Mouse (Mus musculus): Measurements from ENCODE around the gene Fcgr3.
"Not testable (repeated sequence)": the region's sequence is repeated elsewhere in the genome, so short reads cannot be mapped to it uniquely, and the experiment has no call there.

Fcgr3 gene

GRCm38 (mm10) chr1:171064491-171065242, at the start of gene Fcgr3:
Gene Fcgr3, minus strand, starts transcription at chr1:171064935.
- peak; percentile 75 for DNase-seq

DNA sequence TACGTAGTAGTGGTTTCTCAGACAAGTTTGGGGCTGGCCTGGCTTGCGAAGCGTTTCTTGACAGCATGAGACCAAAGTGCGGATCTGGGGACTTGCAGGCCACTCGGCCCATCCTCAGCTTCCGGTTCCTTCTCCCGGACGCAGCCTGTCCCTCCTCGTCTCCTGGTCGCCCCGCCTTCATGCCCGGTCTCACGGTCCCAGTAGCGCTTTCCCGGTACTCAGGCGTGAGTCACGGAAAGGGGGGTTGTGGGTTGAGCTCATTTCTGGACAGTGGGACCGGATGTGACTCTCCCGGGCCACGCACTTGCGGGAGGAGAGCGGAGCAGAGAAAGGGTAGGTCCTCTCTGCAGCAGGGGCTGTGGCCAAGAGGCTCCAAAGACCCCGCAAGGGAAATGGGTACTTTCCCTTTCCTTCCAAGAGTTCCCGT, 49.2 kb upstream of the Fcgr3 start, which contains the start of gene Cfap126:
Cfap126 (plus strand) TSS at position 46 of the 427 bp plus-strand sequence.
- DNase-seq = peak; percentile 31

- DNase-seq = no peak
Measured at GRCm38 (mm10) chr1:171112986-171113385, 48.3 kb upstream of the Fcgr3 start.

- peak; percentile 43 for DNase-seq
Measured at GRCm38 (mm10) chr1:171111781-171112575, 47.2 kb upstream of the Fcgr3 start.

DNA sequence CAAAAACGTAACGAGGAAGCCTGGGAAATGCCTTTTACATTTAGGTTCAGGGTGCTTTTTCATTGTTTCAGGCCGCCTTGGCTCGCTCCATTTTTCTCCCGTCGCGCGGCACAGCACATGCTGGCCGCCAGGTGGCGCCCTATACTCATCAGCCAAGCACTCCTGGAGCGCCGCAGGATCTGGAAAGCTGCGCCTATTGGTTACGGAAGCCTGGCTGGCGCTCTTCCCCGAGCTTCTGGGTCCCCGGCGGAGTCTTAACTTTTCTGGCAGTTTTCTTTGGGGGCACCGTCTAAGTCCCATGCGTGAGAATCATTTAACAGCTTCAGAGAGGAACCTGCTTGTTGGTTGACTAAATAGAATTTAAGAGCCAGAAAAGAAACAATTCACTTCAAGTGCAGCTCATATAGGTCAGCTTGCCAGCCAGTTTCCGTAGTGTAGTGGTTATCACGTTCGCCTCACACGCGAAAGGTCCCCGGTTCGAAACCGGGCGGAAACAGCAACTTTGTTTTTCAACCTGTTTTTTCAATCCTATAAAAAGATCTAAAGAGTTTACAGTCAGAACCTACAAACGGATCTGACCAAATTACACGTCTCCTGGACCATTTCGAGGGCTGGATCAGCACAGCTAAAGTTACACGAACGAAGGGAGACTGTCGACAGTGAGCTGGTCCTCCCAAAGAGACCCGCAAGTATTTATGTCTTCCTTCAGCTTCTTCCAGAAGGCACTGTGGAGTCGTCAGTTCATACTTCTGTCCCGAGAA, 46.5 kb upstream of the Fcgr3 start:
- DNase-seq = peak; percentile 94

- DNase-seq = no peak
Measured at GRCm38 (mm10) chr1:171110659-171111019, 45.9 kb upstream of the Fcgr3 start.

GRCm38 (mm10) chr1:171109620-171110019, 44.9 kb upstream of the Fcgr3 start:
- no peak for DNase-seq

GRCm38 (mm10) chr1:171105226-171105625, 40.5 kb upstream of the Fcgr3 start:
- DNase-seq = no peak

DNA sequence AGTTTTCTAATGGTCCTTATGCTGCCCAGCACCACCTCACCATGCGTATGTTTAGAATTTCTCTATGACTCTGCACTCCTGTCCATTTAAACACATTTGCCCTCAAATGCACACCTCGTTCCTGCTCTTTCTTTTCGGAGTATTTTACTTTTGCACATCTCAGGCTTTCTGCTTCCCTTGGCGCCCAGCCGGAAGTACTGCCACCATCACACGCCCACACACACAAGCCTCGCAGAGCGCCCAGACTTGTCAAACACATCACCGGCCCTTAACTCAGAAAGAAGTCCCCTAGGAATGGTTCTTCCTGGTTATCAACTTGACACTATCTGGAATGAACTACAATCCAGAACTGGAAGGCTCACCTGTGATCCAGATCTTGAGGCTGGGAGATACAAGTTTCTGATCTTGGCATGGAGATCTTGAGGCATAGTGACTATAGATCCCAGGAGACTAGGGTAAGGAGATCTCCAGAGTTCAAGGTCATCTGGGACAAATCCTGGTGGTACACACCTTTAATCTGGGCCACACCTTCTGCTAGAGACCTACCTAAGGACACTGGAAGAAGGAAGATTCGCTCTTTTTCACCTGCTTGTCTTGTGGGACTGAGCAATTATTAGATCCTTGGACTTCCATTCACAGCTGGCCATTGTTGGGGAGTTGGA, 38.6 kb upstream of the Fcgr3 start:
- DNase-seq = no peak

DNA sequence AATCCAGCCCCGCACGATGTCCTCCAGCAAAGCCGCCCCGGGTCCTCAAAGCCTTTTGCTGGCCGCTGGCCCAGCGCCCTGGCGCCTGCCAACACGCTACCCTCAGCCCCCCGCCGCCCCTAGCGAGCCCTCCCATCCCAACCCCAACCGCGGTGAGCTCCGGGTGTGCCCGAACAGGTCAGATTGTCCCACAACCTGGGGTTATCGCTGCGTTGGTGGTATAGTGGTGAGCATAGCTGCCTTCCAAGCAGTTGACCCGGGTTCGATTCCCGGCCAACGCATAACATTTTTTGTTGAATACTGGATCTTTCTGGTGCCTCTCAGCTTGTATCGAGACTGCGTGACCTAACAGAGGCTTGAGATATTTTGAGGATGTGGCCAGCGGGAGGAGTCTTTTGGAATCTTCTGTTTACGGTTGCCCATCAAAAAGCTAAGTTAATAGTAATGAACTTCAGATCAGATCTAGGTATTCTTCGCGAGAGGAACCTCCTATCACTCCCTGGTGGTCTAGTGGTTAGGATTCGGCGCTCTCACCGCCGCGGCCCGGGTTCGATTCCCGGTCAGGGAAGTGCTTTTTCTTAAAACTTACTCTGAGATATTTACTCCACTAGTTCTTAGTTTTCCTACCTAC, 37.9 kb upstream of the Fcgr3 start:
- DNase-seq = peak; percentile 89

- DNase-seq = peak; percentile 83
Measured at GRCm38 (mm10) chr1:171101733-171102546, 37.2 kb upstream of the Fcgr3 start.

GRCm38 (mm10) chr1:171101033-171101432, 36.3 kb upstream of the Fcgr3 start:
- no peak for DNase-seq

DNA sequence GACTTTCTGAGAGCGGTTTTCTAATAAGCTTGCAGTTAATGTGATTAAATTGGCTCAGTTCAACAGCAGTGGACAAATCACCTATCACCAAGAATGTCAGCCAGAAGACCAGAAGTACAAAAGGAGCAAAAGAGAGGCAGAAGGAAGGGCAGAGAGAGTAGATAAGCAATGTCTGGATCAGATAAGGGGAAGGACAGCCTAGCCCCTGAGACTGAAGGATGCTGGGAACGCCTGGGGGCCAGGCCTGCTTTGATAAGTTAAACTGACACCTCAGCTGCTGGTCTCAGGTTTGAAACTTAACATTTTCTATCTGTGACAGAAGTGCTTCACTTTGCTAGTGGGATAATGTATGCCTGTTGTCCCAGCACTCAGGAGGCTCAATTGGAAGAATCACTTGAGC, 32.9 kb upstream of the Fcgr3 start:
- DNase-seq = no peak

DNA sequence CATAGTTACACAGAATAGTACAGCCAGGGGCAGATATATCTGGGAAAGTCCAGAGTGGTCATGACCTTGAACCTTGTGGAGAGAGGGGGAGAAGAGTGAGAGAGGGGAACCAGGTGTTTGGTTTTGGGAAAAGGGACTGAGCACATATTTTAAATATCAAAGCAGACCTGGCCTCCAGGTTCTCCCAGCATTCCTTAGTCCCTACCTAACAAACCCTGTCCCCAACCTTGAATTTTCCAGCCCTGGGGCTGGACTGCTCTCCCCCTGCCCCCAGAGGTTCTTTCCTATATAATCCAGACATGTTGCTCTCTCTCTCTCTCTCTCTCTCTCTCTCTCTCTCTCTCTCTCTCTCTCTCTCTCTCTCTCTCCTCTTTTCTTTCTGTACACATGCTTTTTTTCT, 32.4 kb upstream of the Fcgr3 start:
- DNase-seq = no peak

- DNase-seq = no peak
Measured at GRCm38 (mm10) chr1:171096110-171096964, 31.6 kb upstream of the Fcgr3 start.

- no peak for DNase-seq
Measured at GRCm38 (mm10) chr1:171094424-171094823, 29.7 kb upstream of the Fcgr3 start.

DNA sequence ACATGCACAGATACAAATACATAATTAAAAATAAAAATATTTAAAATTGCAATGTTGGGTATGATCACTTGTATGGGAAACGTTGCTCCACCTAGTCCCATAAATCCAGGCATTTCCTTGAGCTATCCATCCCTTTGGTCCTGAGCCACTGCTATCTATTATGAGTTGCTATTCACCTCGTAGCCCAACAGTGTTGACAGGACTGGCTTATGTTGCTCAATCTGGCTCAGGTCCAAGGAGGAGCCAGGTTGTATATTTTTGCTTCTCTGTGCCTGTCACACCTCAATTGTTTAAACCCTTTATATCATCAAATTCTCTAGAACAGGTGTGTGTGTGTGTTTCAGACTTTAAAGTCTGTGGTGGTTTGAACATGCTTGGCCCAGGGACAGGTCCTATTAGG, 26.0 kb upstream of the Fcgr3 start:
- DNase-seq = no peak

GRCm38 (mm10) chr1:171089891-171090290, 25.2 kb upstream of the Fcgr3 start:
- DNase-seq = no peak

GRCm38 (mm10) chr1:171088237-171088869, 23.6 kb upstream of the Fcgr3 start:
- not testable (repeated sequence) for DNase-seq

GRCm38 (mm10) chr1:171085718-171086117, 21.0 kb upstream of the Fcgr3 start:
- no peak for DNase-seq

Measured in thymus, postnatal 25 days (tissue).